Mouse (Mus musculus): ENCODE measurements around the gene Sdk1. TPM values are rescaled to one million over a fixed set of nuclear protein-coding genes. Genes with fewer than 3 reads are reported as not detected.

Gene Sdk1
- polyA plus RNA-seq, 1 experiment from 2014 or later, result 1.7 TPM

GRCm38 (mm10) chr5:141345476-141345875 is 104.2 kb downstream of the Sdk1 start:
- H3K4me1 ChIP-seq, result no peaks in the 10 kb centered on the region
- H3K36me3 ChIP-seq, result no peaks in the 10 kb centered on the region
- 43% methylated on average over 5 of the region's 5 CpGs for WGBS
- H3K9ac ChIP-seq (replicated peaks), result no peak overlapping the region
- H3K27me3 ChIP-seq, result no peaks in the 10 kb centered on the region
- H3K27ac ChIP-seq (replicated peaks), result no peak overlapping the region
- no peaks in the 10 kb centered on the region for H3K9me3 ChIP-seq
- H3K4me2 ChIP-seq (replicated peaks), result no peak overlapping the region
- no peak overlapping the region for H3K4me3 ChIP-seq
- ATAC-seq (ENCODE audit: low FRiP score, low read depth), result no peak

GRCm38 (mm10) chr5:141362676-141363075 is 121.4 kb downstream of the Sdk1 start:
- WGBS, result 13% methylated on average over 2 of the region's 2 CpGs
- Histone ChIP-seq H3K4me2 (replicated peaks) (no peak overlapping the region), H3K36me3 (no peaks in the 10 kb centered on the region), H3K4me1 (peaks cover 8% of the 10 kb centered on the region), H3K27ac (replicated peaks) (no peak overlapping the region), H3K9ac (replicated peaks) (no peak overlapping the region), H3K9me3 (no peaks in the 10 kb centered on the region), H3K4me3 (no peak overlapping the region), H3K27me3 (0 out of 2 replicates have a peak, but pooled peaks cover 6% of the 10 kb centered on the region)
- no peak for ATAC-seq (ENCODE audit: low FRiP score, low read depth)

- Histone ChIP-seq H3K4me3 (no peak overlapping the region), H3K4me2 (replicated peaks) (no peak overlapping the region), H3K9ac (replicated peaks) (no peak overlapping the region), H3K9me3 (no peaks in the 10 kb centered on the region), H3K4me1 (peaks cover 11% of the 10 kb centered on the region), H3K27ac (replicated peaks) (no peak overlapping the region), H3K27me3 (0 out of 2 replicates have a peak, but pooled peaks cover 6% of the 10 kb centered on the region), H3K36me3 (no peaks in the 10 kb centered on the region)
- ATAC-seq (ENCODE audit: low FRiP score, low read depth), result no peak
- 89% methylated on average over 3 of the region's 3 CpGs for WGBS
Measured at GRCm38 (mm10) chr5:141363956-141364355, 122.7 kb downstream of the Sdk1 start.

GRCm38 (mm10) chr5:141368567-141368966 is 127.3 kb downstream of the Sdk1 start:
- Histone ChIP-seq H3K27ac (replicated peaks) (no peak overlapping the region), H3K4me3 (no peak overlapping the region), H3K9me3 (no peaks in the 10 kb centered on the region), H3K27me3 (0 out of 2 replicates have a peak, but pooled peaks cover 6% of the 10 kb centered on the region), H3K4me1 (peaks cover 8% of the 10 kb centered on the region; the same call in 1 of the 2 replicates), H3K9ac (replicated peaks) (no peak overlapping the region), H3K4me2 (replicated peaks) (no peak overlapping the region), H3K36me3 (no peaks in the 10 kb centered on the region)
- no peak for ATAC-seq (ENCODE audit: low FRiP score, low read depth)
- WGBS, result 50% methylated on average over 4 of the region's 4 CpGs

- Histone ChIP-seq H3K27ac (replicated peaks) (no peak overlapping the region), H3K36me3 (no peaks in the 10 kb centered on the region), H3K4me1 (peaks cover 8% of the 10 kb centered on the region; the same call in 1 of the 2 replicates), H3K4me2 (replicated peaks) (no peak overlapping the region), H3K4me3 (no peak overlapping the region), H3K27me3 (no peaks in the 10 kb centered on the region), H3K9ac (replicated peaks) (no peak overlapping the region), H3K9me3 (no peaks in the 10 kb centered on the region)
- ATAC-seq (ENCODE audit: low FRiP score, low read depth), result no peak
- WGBS, result 63% methylated on average over 2 of the region's 2 CpGs
Measured at GRCm38 (mm10) chr5:141374797-141375196, 133.5 kb downstream of the Sdk1 start.

GRCm38 (mm10) chr5:141379836-141380773 is 138.8 kb downstream of the Sdk1 start:
- peak; percentile 41; the same call in 1 of the 2 replicates for ATAC-seq (ENCODE audit: low FRiP score, low read depth)
- no peaks in the 10 kb centered on the region for H3K27me3 ChIP-seq
- no peak overlapping the region for H3K4me2 ChIP-seq (replicated peaks)
- H3K27ac ChIP-seq (replicated peaks), result peak overlapping the region; percentile 39; the same call in 1 of the 2 replicates
- H3K4me3 ChIP-seq, result no peak overlapping the region
- 63% methylated on average over 9 of the region's 9 CpGs for WGBS
- no peaks in the 10 kb centered on the region for H3K36me3 ChIP-seq
- H3K4me1 ChIP-seq, result peaks cover 16% of the 10 kb centered on the region
- 0 out of 2 replicates have a peak overlapping the region, but pooled peaks have one; percentile 11 for H3K9ac ChIP-seq (replicated peaks)
- H3K9me3 ChIP-seq, result no peaks in the 10 kb centered on the region

GRCm38 (mm10) chr5:141380774-141381156 is 139.5 kb downstream of the Sdk1 start:
- Histone ChIP-seq H3K36me3 (no peaks in the 10 kb centered on the region), H3K27ac (replicated peaks) (peak overlapping the region; percentile 39; the same call in 1 of the 2 replicates), H3K4me3 (no peak overlapping the region), H3K27me3 (no peaks in the 10 kb centered on the region), H3K9ac (replicated peaks) (0 out of 2 replicates have a peak overlapping the region, but pooled peaks have one; percentile 11), H3K4me2 (replicated peaks) (no peak overlapping the region), H3K9me3 (no peaks in the 10 kb centered on the region), H3K4me1 (peaks cover 15% of the 10 kb centered on the region)
- peak; percentile 4; the same call in 1 of the 2 replicates for ATAC-seq (ENCODE audit: low FRiP score, low read depth)
- WGBS, result 71% methylated on average over 3 of the region's 3 CpGs

- Histone ChIP-seq H3K4me2 (replicated peaks) (no peak overlapping the region), H3K27ac (replicated peaks) (no peak overlapping the region)
Measured at GRCm38 (mm10) chr5:141381581-141381980, 140.3 kb downstream of the Sdk1 start.

DNA sequence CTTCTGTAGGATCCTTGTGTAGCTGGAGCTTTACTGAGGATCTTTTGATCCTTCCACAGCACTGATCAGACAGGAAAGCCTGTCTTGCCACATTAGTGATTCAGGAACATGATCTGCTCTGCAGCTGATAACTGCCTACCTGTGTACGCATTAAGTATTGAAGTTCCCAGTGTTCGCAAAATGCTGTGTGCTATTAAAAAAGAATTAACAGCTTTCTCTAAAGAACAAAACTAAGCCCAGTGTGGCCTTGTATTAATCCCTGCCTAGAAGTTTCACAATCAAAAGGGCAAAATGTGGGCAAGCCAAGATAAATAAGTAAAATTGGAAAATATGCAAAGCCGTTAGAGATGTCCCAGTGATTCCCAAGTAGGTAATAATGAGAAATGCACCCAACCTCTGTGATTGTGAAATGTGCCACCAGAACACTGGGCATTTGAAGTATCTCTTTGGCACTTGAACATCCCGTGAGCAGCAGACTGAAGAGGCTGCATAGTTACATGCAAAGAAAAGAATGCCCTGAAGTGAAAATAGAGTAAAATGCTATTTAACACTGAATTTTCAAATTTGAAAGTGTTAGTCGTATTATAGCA is 141.1 kb downstream of the Sdk1 start:
- no peaks in the 10 kb centered on the region for H3K9me3 ChIP-seq
- no peak for ATAC-seq (ENCODE audit: low FRiP score, low read depth)
- H3K4me2 ChIP-seq (replicated peaks), result no peak overlapping the region
- H3K4me1 ChIP-seq, result peaks cover 15% of the 10 kb centered on the region
- no peak overlapping the region for H3K9ac ChIP-seq (replicated peaks)
- no peak overlapping the region for H3K4me3 ChIP-seq
- H3K36me3 ChIP-seq, result no peaks in the 10 kb centered on the region
- H3K27me3 ChIP-seq, result no peaks in the 10 kb centered on the region
- no peak overlapping the region for H3K27ac ChIP-seq (replicated peaks)
- WGBS, result 81% methylated on average over 5 of the region's 5 CpGs

More at GRCm38 (mm10) chr5:141381581-141381980, 140.3 kb downstream of the Sdk1 start:
- ATAC-seq (ENCODE audit: low FRiP score, low read depth), result no peak
- no peaks in the 10 kb centered on the region for H3K27me3 ChIP-seq
- no peaks in the 10 kb centered on the region for H3K9me3 ChIP-seq
- peaks cover 15% of the 10 kb centered on the region for H3K4me1 ChIP-seq
- H3K36me3 ChIP-seq, result no peaks in the 10 kb centered on the region
- WGBS, result 91% methylated on average over 7 of the region's 7 CpGs
- no peak overlapping the region for H3K9ac ChIP-seq (replicated peaks)
- no peak overlapping the region for H3K4me3 ChIP-seq

GRCm38 (mm10) chr5:141388451-141388850 is 147.2 kb downstream of the Sdk1 start:
- H3K36me3 ChIP-seq, result no peaks in the 10 kb centered on the region
- H3K4me2 ChIP-seq (replicated peaks), result no peak overlapping the region
- H3K4me1 ChIP-seq, result peaks cover 6% of the 10 kb centered on the region; the same call in 1 of the 2 replicates
- H3K27ac ChIP-seq (replicated peaks), result 0 out of 2 replicates have a peak overlapping the region, but pooled peaks have one; percentile 20
- no peak for ATAC-seq (ENCODE audit: low FRiP score, low read depth)
- H3K9ac ChIP-seq (replicated peaks), result no peak overlapping the region
- no peak overlapping the region for H3K4me3 ChIP-seq
- H3K9me3 ChIP-seq, result no peaks in the 10 kb centered on the region
- WGBS, result 30% methylated on average over 2 of the region's 2 CpGs
- H3K27me3 ChIP-seq, result no peaks in the 10 kb centered on the region

GRCm38 (mm10) chr5:141390541-141390940 is 149.3 kb downstream of the Sdk1 start:
- H3K4me2 ChIP-seq (replicated peaks), result no peak overlapping the region
- H3K27ac ChIP-seq (replicated peaks), result no peak overlapping the region
- 88% methylated on average over 4 of the region's 4 CpGs for WGBS
- H3K4me1 ChIP-seq, result peaks cover 6% of the 10 kb centered on the region; the same call in 1 of the 2 replicates
- H3K9me3 ChIP-seq, result no peaks in the 10 kb centered on the region
- no peak overlapping the region for H3K4me3 ChIP-seq
- no peak for ATAC-seq (ENCODE audit: low FRiP score, low read depth)
- no peak overlapping the region for H3K9ac ChIP-seq (replicated peaks)
- no peaks in the 10 kb centered on the region for H3K36me3 ChIP-seq
- no peaks in the 10 kb centered on the region for H3K27me3 ChIP-seq

- Histone ChIP-seq H3K4me3 (no peak overlapping the region), H3K9me3 (no peaks in the 10 kb centered on the region), H3K27me3 (no peaks in the 10 kb centered on the region), H3K4me2 (replicated peaks) (no peak overlapping the region), H3K36me3 (no peaks in the 10 kb centered on the region), H3K9ac (replicated peaks) (no peak overlapping the region), H3K27ac (replicated peaks) (no peak overlapping the region), H3K4me1 (peaks cover 6% of the 10 kb centered on the region; the same call in 1 of the 2 replicates)
- no peak for ATAC-seq (ENCODE audit: low FRiP score, low read depth)
- 82% methylated on average over 5 of the region's 5 CpGs for WGBS
Measured at GRCm38 (mm10) chr5:141391153-141391552, 149.9 kb downstream of the Sdk1 start.

Data from midbrain, embryonic 12.5 days (tissue).